Mouse (Mus musculus) stomach, embryonic 15.5 days (tissue): ENCODE measurements around the gene Entpd3. TPM values are rescaled to one million over a fixed set of nuclear protein-coding genes. Genes with fewer than 3 reads are reported as not detected.

Experiments used
- ATAC-seq: fragments of 200-750 bp; cut with Nextera tagmentation; 2 replicates; pipeline ENCODE4 v1.8.0; 2017; ENCODE audit warnings: low read depth, moderate number of reproducible peaks, moderate TSS enrichment; ENCODE audit not compliant: insufficient read depth, low FRiP score
- H3K27ac ChIP-seq: fragments of 300-500 bp; sonication (generic); 2 replicates; pipeline ENCODE4 v1.5.1; 2015; ENCODE audit warnings: mild to moderate bottlenecking, inconsistent platforms
- H3K27me3 ChIP-seq: fragments of 300-500 bp; sonication (generic); replicated peaks from 2 replicates; pipeline ENCODE4 v1.6.1; 2015; ENCODE audit warnings: inconsistent platforms
- H3K36me3 ChIP-seq: fragments of 300-500 bp; sonication (generic); 2 replicates; pipeline ENCODE4 v1.6.1; 2015; ENCODE audit warnings: inconsistent platforms
- H3K4me1 ChIP-seq: fragments of 300-500 bp; sonication (generic); 2 replicates; pipeline ENCODE4 v1.6.1; 2015; ENCODE audit warnings: inconsistent platforms
- H3K4me2 ChIP-seq: fragments of 300-500 bp; sonication (generic); 2 replicates; pipeline ENCODE4 v1.6.1; 2015; ENCODE audit warnings: mild to moderate bottlenecking, inconsistent platforms
- H3K4me3 ChIP-seq: fragments of 300-500 bp; sonication (generic); replicated peaks from 2 replicates; pipeline ENCODE4 v1.5.1; 2015; ENCODE audit warnings: inconsistent platforms
- H3K9ac ChIP-seq: fragments of 300-500 bp; sonication (generic); 2 replicates; pipeline ENCODE4 v1.6.1; 2015; ENCODE audit warnings: inconsistent platforms
- H3K9me3 ChIP-seq: fragments of 300-500 bp; sonication (generic); 2 replicates; pipeline ENCODE4 v1.6.1; 2016; ENCODE audit warnings: inconsistent platforms
- WGBS: fragments of 180-500 bp; shearing (Covaris S2); methylation state at CpG from one replicate; pipeline ENCODE4 v1.1.7; 2015; 5-methylcytosine and 5-hydroxymethylcytosine counted together
- polyA plus RNA-seq: library from polyadenylated mRNA; unstranded; fragments of >200 nt; fragmentation: Nextera tagmentation; extraction: Ambion mirVana; gene quantifications from 2 replicates; pipeline ENCODE4 v1.2.1, GENCODE M21; 2015

The Entpd3 gene
- 5.5 and 5.7 TPM in 2 replicates for polyA plus RNA-seq

GRCm38 (mm10) chr9:120539662-120540251 is at the start of gene Entpd3:
TSS of gene Entpd3 (plus strand) at chr9:120539818.
- peak within 1 kb of the TSS; percentile 44 for H3K4me3 ChIP-seq
- no peaks in the 10 kb centered on the region for H3K36me3 ChIP-seq
- peak within 1 kb of the TSS; percentile 47 for H3K9ac ChIP-seq
- H3K27me3 ChIP-seq, result no peaks in the 10 kb centered on the region
- no peaks in the 10 kb centered on the region for H3K9me3 ChIP-seq
- H3K27ac ChIP-seq, result peak within 1 kb of the TSS; percentile 3
- whole genome bisulfite sequencing, result 2% methylated on average over 31 of the region's 31 CpGs
- ATAC-seq, result peak; percentile 28; the same call in 1 of the 2 replicates
- H3K4me1 ChIP-seq, result peaks cover 15% of the 10 kb centered on the region
- peak within 1 kb of the TSS; percentile 86 for H3K4me2 ChIP-seq

- Histone ChIP-seq H3K4me2 (peak overlapping the region; percentile 71), H3K9me3 (no peaks in the 10 kb centered on the region), H3K9ac (no peak overlapping the region), H3K4me3 (peak overlapping the region; percentile 99), H3K27me3 (no peaks in the 10 kb centered on the region), H3K4me1 (peaks cover 13% of the 10 kb centered on the region), H3K36me3 (peaks cover 17% of the 10 kb centered on the region), H3K27ac (no peak overlapping the region)
- no peak for ATAC-seq
- WGBS, result 75% methylated on average over 3 of the region's 3 CpGs
Observed at GRCm38 (mm10) chr9:120491509-120491908, 48.1 kb upstream of the Entpd3 start.

- WGBS, result 2% methylated on average over 19 of the region's 19 CpGs
- H3K4me3 ChIP-seq, result peak within 1 kb of the TSS; percentile 99
- peak; percentile 30 for ATAC-seq
Observed at GRCm38 (mm10) chr9:120492010-120492399, 47.6 kb upstream of the Entpd3 start, which contains the start of gene Eif1b. TSS of gene Eif1b (plus strand) at chr9:120492232.

GRCm38 (mm10) chr9:120492400-120493351 is 46.9 kb upstream of the Entpd3 start:
- Histone ChIP-seq H3K4me2 (peak overlapping the region; percentile 71), H3K27ac (peak overlapping the region; percentile 92), H3K9me3 (no peaks in the 10 kb centered on the region), H3K9ac (peak overlapping the region; percentile 100), H3K4me3 (peak overlapping the region; percentile 99), H3K4me1 (peaks cover 19% of the 10 kb centered on the region), H3K27me3 (no peaks in the 10 kb centered on the region), H3K36me3 (peaks cover 17% of the 10 kb centered on the region)
- peak; percentile 79 for ATAC-seq
- under 1% methylated on average over 88 of the region's 97 CpGs for WGBS

More at GRCm38 (mm10) chr9:120492010-120492399, 47.6 kb upstream of the Entpd3 start, which contains the start of gene Eif1b:
- Histone ChIP-seq H3K9me3 (no peaks in the 10 kb centered on the region), H3K36me3 (peaks cover 17% of the 10 kb centered on the region), H3K4me2 (peak within 1 kb of the TSS; percentile 71), H3K27me3 (no peaks in the 10 kb centered on the region), H3K4me1 (peaks cover 15% of the 10 kb centered on the region), H3K27ac (peak within 1 kb of the TSS; percentile 92), H3K9ac (peak within 1 kb of the TSS; percentile 100)

- no peaks in the 10 kb centered on the region for H3K9me3 ChIP-seq
- H3K4me3 ChIP-seq, result peak overlapping the region; percentile 99
- WGBS, result 61% methylated on average over 12 of the region's 12 CpGs
- H3K4me1 ChIP-seq, result peaks cover 19% of the 10 kb centered on the region
- H3K27me3 ChIP-seq, result no peaks in the 10 kb centered on the region
- H3K9ac ChIP-seq, result peak overlapping the region; percentile 50; the same call in 1 of the 2 replicates
- H3K4me2 ChIP-seq, result peak overlapping the region; percentile 71
- no peak overlapping the region for H3K27ac ChIP-seq
- peaks cover 17% of the 10 kb centered on the region for H3K36me3 ChIP-seq
- no peak for ATAC-seq
Observed at GRCm38 (mm10) chr9:120493781-120494180, 45.8 kb upstream of the Entpd3 start.

- Histone ChIP-seq H3K4me3 (no peak overlapping the region), H3K9me3 (no peaks in the 10 kb centered on the region), H3K27ac (no peak overlapping the region), H3K4me1 (peaks cover 19% of the 10 kb centered on the region), H3K27me3 (no peaks in the 10 kb centered on the region), H3K36me3 (peaks cover 17% of the 10 kb centered on the region), H3K9ac (no peak overlapping the region), H3K4me2 (no peak overlapping the region)
- peak; percentile 36; the same call in 1 of the 2 replicates for ATAC-seq
- 3% methylated on average over 3 of the region's 3 CpGs for WGBS
Observed at GRCm38 (mm10) chr9:120496691-120497090, 42.9 kb upstream of the Entpd3 start.

GRCm38 (mm10) chr9:120497983-120498382 is 41.6 kb upstream of the Entpd3 start:
- peaks cover 19% of the 10 kb centered on the region for H3K4me1 ChIP-seq
- no peak for ATAC-seq
- H3K9me3 ChIP-seq, result no peaks in the 10 kb centered on the region
- no peak overlapping the region for H3K4me2 ChIP-seq
- H3K27me3 ChIP-seq, result no peaks in the 10 kb centered on the region
- no peak overlapping the region for H3K27ac ChIP-seq
- peaks cover 17% of the 10 kb centered on the region for H3K36me3 ChIP-seq
- H3K9ac ChIP-seq, result no peak overlapping the region
- 89% methylated on average over 5 of the region's 5 CpGs for WGBS
- H3K4me3 ChIP-seq, result no peak overlapping the region

- H3K9me3 ChIP-seq, result no peaks in the 10 kb centered on the region
- no peaks in the 10 kb centered on the region for H3K36me3 ChIP-seq
- H3K27me3 ChIP-seq, result no peaks in the 10 kb centered on the region
- H3K4me1 ChIP-seq, result 0 out of 2 replicates have a peak, but pooled peaks cover 6% of the 10 kb centered on the region
- 0 out of 2 replicates have a peak, but pooled peaks have one; percentile 14 for ATAC-seq
- WGBS, result 33% methylated on average over 10 of the region's 10 CpGs
- no peak overlapping the region for H3K4me2 ChIP-seq
- H3K27ac ChIP-seq, result no peak overlapping the region
- no peak overlapping the region for H3K9ac ChIP-seq
- no peak overlapping the region for H3K4me3 ChIP-seq
Observed at GRCm38 (mm10) chr9:120501191-120501902, 38.3 kb upstream of the Entpd3 start.

GRCm38 (mm10) chr9:120502013-120502412 is 37.6 kb upstream of the Entpd3 start:
- H3K36me3 ChIP-seq, result no peaks in the 10 kb centered on the region
- ATAC-seq, result no peak
- WGBS, result 9% methylated on average over 8 of the region's 8 CpGs

GRCm38 (mm10) chr9:120504423-120504822 is 35.2 kb upstream of the Entpd3 start:
- H3K9ac ChIP-seq, result no peak overlapping the region
- no peaks in the 10 kb centered on the region for H3K4me1 ChIP-seq
- no peaks in the 10 kb centered on the region for H3K27me3 ChIP-seq
- H3K36me3 ChIP-seq, result no peaks in the 10 kb centered on the region
- H3K27ac ChIP-seq, result no peak overlapping the region
- no peak for ATAC-seq
- 84% methylated on average over 2 of the region's 2 CpGs for WGBS
- no peaks in the 10 kb centered on the region for H3K9me3 ChIP-seq
- H3K4me3 ChIP-seq, result no peak overlapping the region
- H3K4me2 ChIP-seq, result no peak overlapping the region

More at GRCm38 (mm10) chr9:120502013-120502412, 37.6 kb upstream of the Entpd3 start:
- Histone ChIP-seq H3K4me2 (no peak overlapping the region), H3K9ac (no peak overlapping the region), H3K4me1 (0 out of 2 replicates have a peak, but pooled peaks cover 4% of the 10 kb centered on the region), H3K9me3 (no peaks in the 10 kb centered on the region), H3K27me3 (no peaks in the 10 kb centered on the region), H3K27ac (no peak overlapping the region), H3K4me3 (no peak overlapping the region)

- Histone ChIP-seq H3K4me1 (no peaks in the 10 kb centered on the region), H3K36me3 (no peaks in the 10 kb centered on the region), H3K27me3 (no peaks in the 10 kb centered on the region), H3K9ac (no peak overlapping the region), H3K27ac (no peak overlapping the region), H3K4me3 (no peak overlapping the region), H3K4me2 (no peak overlapping the region), H3K9me3 (no peaks in the 10 kb centered on the region)
- 71% methylated on average over 3 of the region's 3 CpGs for WGBS
- no peak for ATAC-seq
Observed at GRCm38 (mm10) chr9:120511781-120512180, 27.8 kb upstream of the Entpd3 start.
